Mouse (Mus musculus): ENCODE data around the gene Daxx. TPM values are rescaled to one million over a fixed set of nuclear protein-coding genes. Genes with fewer than 3 reads are reported as not detected.

The Daxx gene
- polyA plus RNA-seq, 1 experiment from 2014 or later = 55.0 TPM

GRCm38 (mm10) chr17:33928251-33928947 lies 19.2 kb downstream of the Daxx start:
- DNase-seq (ENCODE audit: low spot score) (no peak), ATAC-seq (replicated peaks; ENCODE audit: insufficient number of reproducible peaks, low FRiP score, low TSS enrichment, low read depth) (no peak)
- H3K27me3 ChIP-seq (ENCODE audit: control insufficient read depth, insufficient read depth, low read length) = no peaks in the 10 kb centered on the region; the same call in 1 of the 2 replicates
- no peaks in the 10 kb centered on the region; the same call in 1 of the 2 replicates for H3K4me1 ChIP-seq (ENCODE audit: control insufficient read depth, insufficient read depth, low read length)
- H3K36me3 ChIP-seq (replicated peaks; ENCODE audit: control insufficient read depth, insufficient read depth, low read depth, low read length) = no peaks in the 10 kb centered on the region
- peak overlapping the region; percentile 98 for H3K4me2 ChIP-seq (ENCODE audit: low read depth, low read length)
- peak overlapping the region; percentile 88 for H3K9ac ChIP-seq (replicated peaks; ENCODE audit: low read length)
- no peak overlapping the region for H3K27ac ChIP-seq (replicated peaks; ENCODE audit: low read depth, low read length)
- H3K4me3 ChIP-seq (ENCODE audit: low read depth, low read length) = peak overlapping the region; percentile 86
- no peaks in the 10 kb centered on the region for H3K9me3 ChIP-seq (replicated peaks; ENCODE audit: control insufficient read depth, low read length)
- WGBS = 62% methylated on average over 21 of the region's 21 CpGs

- no peaks in the 10 kb centered on the region for H3K36me3 ChIP-seq (replicated peaks; ENCODE audit: control insufficient read depth, insufficient read depth, low read depth, low read length)
- H3K4me3 ChIP-seq (ENCODE audit: low read depth, low read length) = peak within 1 kb of the TSS; percentile 86
- peak within 1 kb of the TSS; percentile 98 for H3K4me2 ChIP-seq (ENCODE audit: low read depth, low read length)
- WGBS = under 1% methylated on average over 76 of the region's 80 CpGs
- no peaks in the 10 kb centered on the region; the same call in 1 of the 2 replicates for H3K4me1 ChIP-seq (ENCODE audit: control insufficient read depth, insufficient read depth, low read length)
- peak within 1 kb of the TSS; percentile 93 for H3K27ac ChIP-seq (replicated peaks; ENCODE audit: low read depth, low read length)
- peak; percentile 96 for DNase-seq (ENCODE audit: low spot score)
- ATAC-seq (replicated peaks; ENCODE audit: insufficient number of reproducible peaks, low FRiP score, low TSS enrichment, low read depth) = peak; percentile 61
- no peaks in the 10 kb centered on the region for H3K9me3 ChIP-seq (replicated peaks; ENCODE audit: control insufficient read depth, low read length)
- no peaks in the 10 kb centered on the region; the same call in 1 of the 2 replicates for H3K27me3 ChIP-seq (ENCODE audit: control insufficient read depth, insufficient read depth, low read length)
- H3K9ac ChIP-seq (replicated peaks; ENCODE audit: low read length) = peak within 1 kb of the TSS; percentile 88
Observed at GRCm38 (mm10) chr17:33929371-33930279, 20.4 kb downstream of the Daxx start, which contains the start of gene Rgl2. Gene Rgl2 (plus strand): TSS chr17:33929543.

- H3K9me3 ChIP-seq (replicated peaks; ENCODE audit: control insufficient read depth, low read length) = no peaks in the 10 kb centered on the region
- WGBS = under 1% methylated on average over 45 of the region's 45 CpGs
- H3K36me3 ChIP-seq (replicated peaks; ENCODE audit: control insufficient read depth, insufficient read depth, low read depth, low read length) = no peaks in the 10 kb centered on the region
- DNase-seq (ENCODE audit: low spot score) (peak; percentile 47), ATAC-seq (replicated peaks; ENCODE audit: insufficient number of reproducible peaks, low FRiP score, low TSS enrichment, low read depth) (peak; percentile 27)
- H3K9ac ChIP-seq (replicated peaks; ENCODE audit: low read length) = peak overlapping the region; percentile 88
- H3K27ac ChIP-seq (replicated peaks; ENCODE audit: low read depth, low read length) = peak overlapping the region; percentile 93
- H3K4me1 ChIP-seq (ENCODE audit: control insufficient read depth, insufficient read depth, low read length) = no peaks in the 10 kb centered on the region; the same call in 1 of the 2 replicates
- H3K4me3 ChIP-seq (ENCODE audit: low read depth, low read length) = peak overlapping the region; percentile 86
- H3K27me3 ChIP-seq (ENCODE audit: control insufficient read depth, insufficient read depth, low read length) = no peaks in the 10 kb centered on the region; the same call in 1 of the 2 replicates
- H3K4me2 ChIP-seq (ENCODE audit: low read depth, low read length) = peak overlapping the region; percentile 98
Observed at GRCm38 (mm10) chr17:33930280-33931158, 21.3 kb downstream of the Daxx start.

GRCm38 (mm10) chr17:33931159-33931866 lies 22.1 kb downstream of the Daxx start:
- no peaks in the 10 kb centered on the region; the same call in 1 of the 2 replicates for H3K4me1 ChIP-seq (ENCODE audit: control insufficient read depth, insufficient read depth, low read length)

GRCm38 (mm10) chr17:33931947-33932346 lies 22.7 kb downstream of the Daxx start:
- H3K4me1 ChIP-seq (ENCODE audit: control insufficient read depth, insufficient read depth, low read length) = no peaks in the 10 kb centered on the region; the same call in 1 of the 2 replicates
- H3K9me3 ChIP-seq (replicated peaks; ENCODE audit: control insufficient read depth, low read length) = no peaks in the 10 kb centered on the region
- H3K4me3 ChIP-seq (ENCODE audit: low read depth, low read length) = no peak overlapping the region
- H3K9ac ChIP-seq (replicated peaks; ENCODE audit: low read length) = no peak overlapping the region
- H3K36me3 ChIP-seq (replicated peaks; ENCODE audit: control insufficient read depth, insufficient read depth, low read depth, low read length) = peaks cover 3% of the 10 kb centered on the region
- no peak overlapping the region for H3K4me2 ChIP-seq (ENCODE audit: low read depth, low read length)
- ATAC-seq (replicated peaks; ENCODE audit: insufficient number of reproducible peaks, low FRiP score, low TSS enrichment, low read depth) (no peak), DNase-seq (ENCODE audit: low spot score) (no peak)
- whole genome bisulfite sequencing = 91% methylated on average over 11 of the region's 11 CpGs
- no peak overlapping the region for H3K27ac ChIP-seq (replicated peaks; ENCODE audit: low read depth, low read length)
- no peaks in the 10 kb centered on the region; the same call in 1 of the 2 replicates for H3K27me3 ChIP-seq (ENCODE audit: control insufficient read depth, insufficient read depth, low read length)

More at GRCm38 (mm10) chr17:33931159-33931866, 22.1 kb downstream of the Daxx start:
- Histone ChIP-seq H3K27ac (replicated peaks; ENCODE audit: low read depth, low read length) (no peak overlapping the region), H3K9ac (replicated peaks; ENCODE audit: low read length) (peak overlapping the region; percentile 88), H3K27me3 (ENCODE audit: control insufficient read depth, insufficient read depth, low read length) (no peaks in the 10 kb centered on the region; the same call in 1 of the 2 replicates), H3K4me2 (ENCODE audit: low read depth, low read length) (peak overlapping the region; percentile 98), H3K4me3 (ENCODE audit: low read depth, low read length) (peak overlapping the region; percentile 86), H3K36me3 (replicated peaks; ENCODE audit: control insufficient read depth, insufficient read depth, low read depth, low read length) (no peaks in the 10 kb centered on the region), H3K9me3 (replicated peaks; ENCODE audit: control insufficient read depth, low read length) (no peaks in the 10 kb centered on the region)
- no peak for ATAC-seq (replicated peaks; ENCODE audit: insufficient number of reproducible peaks, low FRiP score, low TSS enrichment, low read depth)
- 32% methylated on average over 18 of the region's 18 CpGs for WGBS
- no peak for DNase-seq (ENCODE audit: low spot score)

- Histone ChIP-seq H3K27me3 (ENCODE audit: control insufficient read depth, insufficient read depth, low read length) (no peaks in the 10 kb centered on the region; the same call in 1 of the 2 replicates), H3K4me2 (ENCODE audit: low read depth, low read length) (no peak overlapping the region), H3K36me3 (replicated peaks; ENCODE audit: control insufficient read depth, insufficient read depth, low read depth, low read length) (peaks cover 6% of the 10 kb centered on the region), H3K9ac (replicated peaks; ENCODE audit: low read length) (no peak overlapping the region), H3K9me3 (replicated peaks; ENCODE audit: control insufficient read depth, low read length) (no peaks in the 10 kb centered on the region), H3K27ac (replicated peaks; ENCODE audit: low read depth, low read length) (no peak overlapping the region), H3K4me1 (ENCODE audit: control insufficient read depth, insufficient read depth, low read length) (no peaks in the 10 kb centered on the region; the same call in 1 of the 2 replicates), H3K4me3 (ENCODE audit: low read depth, low read length) (no peak overlapping the region)
- no peak for ATAC-seq (replicated peaks; ENCODE audit: insufficient number of reproducible peaks, low FRiP score, low TSS enrichment, low read depth)
- WGBS = 75% methylated on average over 14 of the region's 14 CpGs
- no peak for DNase-seq (ENCODE audit: low spot score)
Observed at GRCm38 (mm10) chr17:33932448-33932847, 23.2 kb downstream of the Daxx start.

GRCm38 (mm10) chr17:33932970-33933369 lies 23.8 kb downstream of the Daxx start:
- Histone ChIP-seq H3K4me2 (ENCODE audit: low read depth, low read length) (no peak overlapping the region), H3K4me1 (ENCODE audit: control insufficient read depth, insufficient read depth, low read length) (no peaks in the 10 kb centered on the region; the same call in 1 of the 2 replicates), H3K9me3 (replicated peaks; ENCODE audit: control insufficient read depth, low read length) (no peaks in the 10 kb centered on the region), H3K36me3 (replicated peaks; ENCODE audit: control insufficient read depth, insufficient read depth, low read depth, low read length) (peaks cover 6% of the 10 kb centered on the region), H3K4me3 (ENCODE audit: low read depth, low read length) (no peak overlapping the region), H3K27ac (replicated peaks; ENCODE audit: low read depth, low read length) (no peak overlapping the region), H3K27me3 (ENCODE audit: control insufficient read depth, insufficient read depth, low read length) (no peaks in the 10 kb centered on the region; the same call in 1 of the 2 replicates), H3K9ac (replicated peaks; ENCODE audit: low read length) (no peak overlapping the region)
- ATAC-seq (replicated peaks; ENCODE audit: insufficient number of reproducible peaks, low FRiP score, low TSS enrichment, low read depth) (no peak), DNase-seq (ENCODE audit: low spot score) (no peak)
- WGBS = 80% methylated on average over 15 of the region's 15 CpGs
